Mouse (Mus musculus) kidney, embryonic 14.5 days (tissue): ENCODE results near the gene Uvrag. TPM values are rescaled to one million over a fixed set of nuclear protein-coding genes. Genes with fewer than 3 reads are reported as not detected.

Experiments used
- ATAC-seq: fragments of 200-750 bp; cut with Nextera tagmentation; 2 replicates; pipeline ENCODE4 v1.8.0; 2017; ENCODE audit warnings: moderate number of reproducible peaks, mild to moderate bottlenecking, moderate TSS enrichment, moderate library complexity; ENCODE audit not compliant: low FRiP score, low TSS enrichment
- H3K27ac ChIP-seq: fragments of 300-500 bp; sonication (generic); 2 replicates; pipeline ENCODE4 v1.5.1; 2014; ENCODE audit warnings: low read depth, mild to moderate bottlenecking, low read length, moderate library complexity, mixed read lengths
- H3K27me3 ChIP-seq: fragments of 300-500 bp; sonication (generic); 2 replicates; pipeline ENCODE4 v1.6.1; 2014; ENCODE audit warnings: mild to moderate bottlenecking, low read length; ENCODE audit not compliant: control insufficient read depth, insufficient read depth
- H3K36me3 ChIP-seq: fragments of 300-500 bp; sonication (generic); 2 replicates; pipeline ENCODE4 v1.6.1; 2014; ENCODE audit warnings: low read length, mixed read lengths; ENCODE audit not compliant: control insufficient read depth, insufficient read depth
- H3K4me1 ChIP-seq: fragments of 300-500 bp; sonication (generic); 2 replicates; pipeline ENCODE4 v1.6.1; 2014; ENCODE audit warnings: low read length, mixed read lengths; ENCODE audit not compliant: control insufficient read depth, insufficient read depth
- H3K4me2 ChIP-seq: fragments of 300-500 bp; sonication (generic); replicated peaks from 2 replicates; pipeline ENCODE4 v1.6.1; 2014; ENCODE audit warnings: low read depth, mild to moderate bottlenecking, low read length
- H3K4me3 ChIP-seq: fragments of 300-500 bp; sonication (generic); 2 replicates; pipeline ENCODE4 v1.5.1; 2014; ENCODE audit warnings: mild to moderate bottlenecking, low read length
- H3K9ac ChIP-seq: fragments of 300-500 bp; sonication (generic); 2 replicates; pipeline ENCODE4 v1.6.1; 2014; ENCODE audit warnings: low read depth, mild to moderate bottlenecking, low read length, moderate library complexity
- H3K9me3 ChIP-seq: fragments of 300-500 bp; sonication (generic); 2 replicates; pipeline ENCODE4 v1.6.1; 2016; ENCODE audit warnings: low read length; ENCODE audit not compliant: control insufficient read depth
- WGBS: fragments of 180-500 bp; shearing (Covaris S2); extraction: QIAGEN DNeasy Blood & Tissue Kit; methylation state at CpG from one replicate; pipeline ENCODE4 v1.1.7; 2014; 5-methylcytosine and 5-hydroxymethylcytosine counted together
- polyA plus RNA-seq: library from polyadenylated mRNA; unstranded; fragments of >200 nt; fragmentation: Nextera tagmentation; extraction: Ambion mirVana; gene quantifications from 2 replicates; pipeline ENCODE4 v1.2.1, GENCODE M21; 2014

The Uvrag gene
- polyA plus RNA-seq, 1 experiment from 2014 or later, result 22.7 TPM

DNA sequence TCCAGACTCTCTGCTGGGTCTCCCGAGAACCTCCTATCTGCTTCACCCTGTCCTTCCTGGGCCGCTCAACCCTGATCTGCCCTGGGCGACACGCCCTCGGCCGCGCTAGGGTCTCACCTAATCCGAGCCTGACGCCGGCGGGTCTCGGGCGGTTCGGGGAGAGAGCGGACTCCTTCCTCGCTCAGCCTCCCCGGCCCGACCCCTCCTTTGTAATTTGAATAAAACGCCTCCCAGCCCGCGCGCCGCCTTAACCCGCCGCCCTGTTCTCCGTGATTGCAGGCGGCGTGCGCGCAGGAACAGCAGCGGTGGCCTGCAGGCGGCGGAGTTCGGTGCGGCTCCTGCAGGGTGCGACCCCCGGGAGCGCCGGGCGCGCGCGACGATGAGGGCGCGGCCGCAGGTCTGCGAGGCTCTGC, 302.2 kb downstream of the Uvrag start:
- H3K27ac ChIP-seq, result peak overlapping the region; percentile 0; the same call in 1 of the 2 replicates
- peaks cover 52% of the 10 kb centered on the region for H3K27me3 ChIP-seq
- no peaks in the 10 kb centered on the region for H3K36me3 ChIP-seq
- H3K9me3 ChIP-seq, result no peaks in the 10 kb centered on the region
- under 1% methylated on average over 48 of the region's 48 CpGs for WGBS
- peak overlapping the region; percentile 44 for H3K9ac ChIP-seq
- peak overlapping the region; percentile 63 for H3K4me3 ChIP-seq
- ATAC-seq, result peak; percentile 50
- peaks cover 23% of the 10 kb centered on the region for H3K4me1 ChIP-seq
- H3K4me2 ChIP-seq, result peak overlapping the region; percentile 97

DNA sequence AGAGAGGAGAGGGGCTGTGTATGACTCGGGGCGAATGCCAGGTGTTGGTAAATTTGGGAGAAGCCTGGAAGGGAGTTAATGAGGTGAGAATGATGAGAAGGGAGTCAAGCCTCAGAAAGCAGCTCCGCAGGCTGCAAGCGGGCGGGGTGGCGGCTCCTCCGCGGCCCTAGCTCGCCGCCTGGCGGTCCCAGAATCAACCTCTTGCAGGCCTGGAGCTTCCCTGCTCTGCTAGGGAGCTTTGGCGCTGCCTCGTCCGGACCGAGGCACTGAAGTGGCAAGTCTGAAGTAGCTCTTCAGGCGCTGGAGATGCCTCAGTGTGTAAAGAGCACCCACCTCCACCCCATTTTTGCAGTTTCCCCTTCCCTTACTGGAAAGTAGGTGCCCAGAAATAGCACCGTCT, 303.0 kb downstream of the Uvrag start:
- peak overlapping the region; percentile 97 for H3K4me2 ChIP-seq
- peaks cover 59% of the 10 kb centered on the region for H3K27me3 ChIP-seq
- WGBS, result 2% methylated on average over 17 of the region's 17 CpGs
- no peaks in the 10 kb centered on the region for H3K9me3 ChIP-seq
- H3K4me3 ChIP-seq, result peak overlapping the region; percentile 63
- no peak overlapping the region for H3K27ac ChIP-seq
- H3K9ac ChIP-seq, result peak overlapping the region; percentile 19; the same call in 1 of the 2 replicates
- H3K4me1 ChIP-seq, result peaks cover 19% of the 10 kb centered on the region
- no peaks in the 10 kb centered on the region for H3K36me3 ChIP-seq
- peak; percentile 78 for ATAC-seq

DNA sequence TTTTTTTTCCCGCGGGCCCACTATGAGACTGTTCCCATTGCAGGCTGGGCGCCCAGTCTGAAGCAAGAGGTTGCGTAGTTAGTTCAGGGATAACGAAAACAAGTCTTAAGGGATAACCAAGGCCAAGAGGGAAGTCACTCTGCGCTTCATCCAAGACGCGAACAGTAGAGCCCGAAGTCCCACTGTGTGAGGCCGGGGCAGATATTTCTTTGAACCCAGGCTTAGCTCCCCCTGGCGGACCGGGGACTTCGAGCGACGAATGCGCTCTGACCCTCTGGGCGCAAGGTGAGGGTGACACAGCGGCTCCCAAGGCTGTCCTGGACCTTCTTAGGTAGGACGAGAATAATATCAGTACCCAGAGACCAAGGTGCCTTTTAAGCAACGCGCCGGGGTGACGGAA, 304.3 kb downstream of the Uvrag start:
- H3K27me3 ChIP-seq, result peaks cover 65% of the 10 kb centered on the region
- H3K4me3 ChIP-seq, result peak overlapping the region; percentile 63
- H3K36me3 ChIP-seq, result no peaks in the 10 kb centered on the region
- no peaks in the 10 kb centered on the region for H3K9me3 ChIP-seq
- ATAC-seq, result no peak
- H3K4me1 ChIP-seq, result peaks cover 19% of the 10 kb centered on the region
- 1% methylated on average over 23 of the region's 23 CpGs for WGBS
- H3K27ac ChIP-seq, result no peak overlapping the region
- H3K9ac ChIP-seq, result peak overlapping the region; percentile 74
- H3K4me2 ChIP-seq, result peak overlapping the region; percentile 97

DNA sequence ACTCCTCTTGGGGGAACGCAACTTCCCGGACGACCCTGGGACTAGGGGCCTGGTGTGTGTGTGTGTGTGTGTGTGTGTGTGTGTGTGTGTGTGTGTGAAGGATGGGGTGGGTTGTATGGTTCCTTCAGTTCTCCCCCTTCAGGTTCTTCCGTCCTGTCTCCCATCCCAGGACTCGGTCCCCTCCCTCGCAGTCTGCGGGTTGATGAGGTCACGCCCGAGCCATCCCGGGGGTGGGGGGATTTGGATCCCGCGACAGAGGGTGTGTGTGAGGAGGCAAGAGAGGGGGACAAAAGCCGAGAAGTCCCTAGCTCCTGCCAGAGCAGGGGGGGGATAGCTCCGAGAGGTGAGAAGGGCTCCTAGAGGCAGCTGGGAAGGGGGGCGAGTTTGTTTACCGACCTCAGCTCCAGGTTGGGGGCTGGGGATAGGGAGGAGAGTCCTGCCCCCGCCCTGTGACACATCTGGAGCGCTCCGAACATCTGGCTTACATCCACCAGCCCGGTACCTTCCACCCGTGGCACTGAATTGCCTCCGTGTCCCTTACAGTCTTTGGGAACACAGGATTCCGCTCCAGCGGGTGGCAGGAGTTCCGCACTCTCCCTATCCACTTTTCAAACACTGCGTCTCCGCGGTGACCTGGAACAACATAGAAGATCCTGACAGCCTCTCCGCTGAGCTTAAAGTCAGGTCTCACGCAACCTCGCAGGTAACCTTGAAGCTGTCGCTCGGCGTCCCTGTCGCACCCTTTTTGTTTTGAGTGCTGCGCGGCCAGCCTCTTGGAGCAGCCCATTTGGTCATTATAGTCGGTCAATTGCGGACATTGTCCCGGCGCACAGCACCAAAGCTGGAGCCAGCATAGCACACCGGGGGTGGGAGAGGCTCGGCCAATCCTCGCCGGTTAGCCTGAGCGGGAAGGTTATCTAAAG, 305.2 kb downstream of the Uvrag start:
- 1% methylated on average over 46 of the region's 46 CpGs for WGBS
- no peak for ATAC-seq
- no peak overlapping the region for H3K27ac ChIP-seq
- peak overlapping the region; percentile 63 for H3K4me3 ChIP-seq
- H3K27me3 ChIP-seq, result peaks cover 61% of the 10 kb centered on the region
- peak overlapping the region; percentile 74 for H3K9ac ChIP-seq
- peak overlapping the region; percentile 97 for H3K4me2 ChIP-seq
- H3K36me3 ChIP-seq, result no peaks in the 10 kb centered on the region
- peaks cover 19% of the 10 kb centered on the region for H3K4me1 ChIP-seq
- H3K9me3 ChIP-seq, result no peaks in the 10 kb centered on the region

Other genes with a start within 250 kb of the Uvrag start
- 12.7 and 21.9 TPM in 2 replicates for gene Dgat2, start 41.6 kb upstream of the Uvrag start, polyA plus RNA-seq
- gene Mogat2, start 97.5 kb upstream of the Uvrag start, polyA plus RNA-seq, result 2.7 and 3.0 TPM in 2 replicates
- gene Map6, start 126.3 kb upstream of the Uvrag start, polyA plus RNA-seq, result 1.1 and 1.2 TPM in 2 replicates
- 459 and 599 TPM in 2 replicates for gene Serpinh1, start 212.1 kb upstream of the Uvrag start, polyA plus RNA-seq
- gene Gdpd5, start 240.3 kb upstream of the Uvrag start, polyA plus RNA-seq, result 12.1 and 15.4 TPM in 2 replicates